Mouse (Mus musculus): ENCODE data around the gene Wdr83.
A peak's percentile ranks its signal among the peaks of the same experiment; 100 is the strongest.

Wdr83 gene

DNA sequence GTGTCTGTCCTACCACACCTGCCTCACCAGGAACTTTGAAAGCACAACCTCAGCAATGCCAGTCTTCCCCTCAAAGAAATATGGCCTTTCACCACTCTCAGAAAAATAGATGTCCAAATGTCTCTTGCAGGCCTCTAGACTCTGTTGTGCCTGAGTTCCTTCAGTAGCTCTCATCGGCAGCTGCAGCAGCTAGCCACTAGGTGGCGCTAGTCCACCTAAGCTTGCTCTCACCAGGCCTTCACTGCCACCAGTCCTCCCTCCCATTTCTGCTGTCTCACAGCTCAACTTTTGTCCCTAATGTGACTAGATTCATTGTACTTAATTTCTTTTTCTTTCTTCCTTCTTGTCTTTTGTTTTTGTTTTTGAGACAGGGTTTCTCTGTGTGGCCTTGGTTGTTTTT is 4.1 kb downstream of the Wdr83 start:
- peak; percentile 58 for DNase-seq (ENCODE audit: low spot score)

DNA sequence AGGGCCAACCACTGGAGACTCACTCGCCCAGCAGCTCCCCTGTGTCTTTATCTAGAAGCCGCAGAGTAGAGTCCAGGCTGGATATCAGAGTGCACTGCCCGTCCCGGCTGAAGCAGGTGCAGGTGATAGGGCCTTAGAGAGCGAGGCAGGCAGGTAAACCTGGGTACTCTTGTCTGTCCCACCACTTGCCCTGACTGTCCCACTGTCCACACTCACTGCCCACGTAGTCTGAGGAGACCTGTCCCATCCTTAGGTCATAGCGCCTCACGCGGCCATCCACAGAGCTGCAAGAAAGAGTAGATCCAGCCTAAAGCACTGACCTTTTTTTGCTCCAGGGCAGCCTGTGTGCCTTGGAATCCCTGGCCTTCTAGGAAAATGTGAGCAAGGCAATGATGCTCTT is 5.1 kb downstream of the Wdr83 start:
- DNase-seq (ENCODE audit: low spot score): no peak

DNA sequence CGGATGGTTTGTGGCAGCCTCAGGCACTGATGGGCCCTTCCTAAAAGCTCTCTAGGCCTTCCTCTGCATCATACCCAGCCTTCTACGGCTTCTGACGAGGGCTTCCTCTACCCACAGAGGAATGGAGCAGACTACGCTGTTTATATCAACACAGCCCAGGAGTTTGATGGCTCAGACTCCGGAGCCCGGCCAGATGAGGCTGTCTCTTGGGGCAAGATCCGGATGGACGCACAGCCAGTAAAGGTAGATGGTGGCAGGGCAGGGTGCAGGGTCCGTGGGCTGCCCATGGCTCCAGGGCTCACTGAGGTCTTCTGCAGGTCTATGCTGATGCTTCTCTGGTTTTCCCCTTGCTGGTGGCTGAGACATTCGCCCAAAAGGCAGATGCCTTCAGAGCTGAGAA is 6.5 kb downstream of the Wdr83 start:
- no peak for DNase-seq (ENCODE audit: low spot score)

DNA sequence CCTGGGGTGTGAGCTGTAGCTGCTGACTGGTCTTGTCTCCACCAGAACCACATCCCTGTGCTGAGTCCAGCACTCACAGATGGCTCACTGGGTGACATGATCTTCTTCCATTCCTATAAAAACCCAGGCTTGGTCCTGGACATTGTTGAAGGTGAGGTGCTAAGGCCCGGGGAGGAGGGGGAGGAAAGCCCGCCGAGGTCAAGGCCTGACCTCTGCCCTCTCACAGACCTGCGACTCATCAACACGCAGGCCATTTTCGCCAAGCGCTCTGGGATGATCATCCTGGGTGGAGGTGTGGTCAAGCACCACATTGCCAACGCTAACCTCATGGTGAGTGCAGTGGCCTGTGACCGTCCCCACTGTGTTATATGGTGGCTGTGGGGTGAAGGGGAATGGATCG is 6.9 kb downstream of the Wdr83 start:
- DNase-seq (ENCODE audit: low spot score): no peak

DNA sequence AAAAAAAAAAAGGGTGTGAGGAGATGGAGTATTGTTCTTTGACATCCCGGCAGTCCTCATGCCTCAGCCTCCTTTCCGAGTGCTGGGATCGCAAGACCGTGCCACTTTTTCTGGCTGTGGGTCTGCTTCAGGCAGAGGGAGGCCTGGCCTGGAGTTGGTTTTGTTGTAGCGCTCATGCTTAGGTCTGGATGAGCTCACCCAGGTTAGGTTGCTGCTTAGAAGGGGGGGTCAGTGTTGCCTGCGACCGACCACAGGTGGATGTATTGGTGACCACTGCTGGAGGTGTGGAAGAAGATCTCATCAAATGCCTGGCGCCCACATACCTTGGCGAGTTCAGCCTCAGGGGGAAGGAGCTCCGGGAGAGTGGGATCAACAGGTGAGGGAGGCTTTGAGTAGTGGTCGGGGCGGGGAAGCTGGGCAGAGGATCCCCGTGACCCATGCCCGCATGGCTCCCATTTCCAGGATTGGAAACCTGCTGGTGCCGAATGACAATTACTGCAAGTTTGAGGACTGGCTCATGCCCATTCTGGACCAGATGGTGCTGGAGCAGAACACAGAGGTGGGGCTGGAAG is 8.0 kb downstream of the Wdr83 start:
- DNase-seq (ENCODE audit: low spot score): no peak

DNA sequence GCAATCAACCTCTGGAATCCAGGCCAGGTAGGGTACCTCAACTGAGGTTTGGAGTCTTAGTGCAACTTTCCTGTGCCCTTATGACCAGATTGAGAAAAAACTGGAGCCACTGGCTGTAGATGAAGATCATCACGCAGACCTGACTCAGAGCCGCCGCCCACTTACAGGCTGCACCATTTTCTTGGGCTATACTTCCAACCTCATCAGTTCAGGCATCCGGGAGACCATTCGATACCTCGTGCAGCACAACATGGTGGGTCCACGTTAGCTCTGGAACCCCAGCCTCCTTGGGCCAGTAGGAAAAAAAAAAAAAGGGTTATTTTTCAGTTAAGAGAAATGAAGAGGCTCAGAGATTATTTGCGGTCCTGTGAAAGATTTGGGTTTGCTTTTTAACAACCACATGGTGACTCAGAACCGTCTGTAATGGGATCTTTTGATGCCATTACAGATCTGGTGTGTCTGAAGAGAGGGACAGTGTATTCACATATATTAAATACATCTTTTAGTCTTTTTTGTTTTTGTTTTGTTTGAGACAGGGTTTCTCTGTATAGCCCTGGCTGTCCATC is 8.7 kb downstream of the Wdr83 start:
- DNase-seq (ENCODE audit: low spot score): no peak

DNA sequence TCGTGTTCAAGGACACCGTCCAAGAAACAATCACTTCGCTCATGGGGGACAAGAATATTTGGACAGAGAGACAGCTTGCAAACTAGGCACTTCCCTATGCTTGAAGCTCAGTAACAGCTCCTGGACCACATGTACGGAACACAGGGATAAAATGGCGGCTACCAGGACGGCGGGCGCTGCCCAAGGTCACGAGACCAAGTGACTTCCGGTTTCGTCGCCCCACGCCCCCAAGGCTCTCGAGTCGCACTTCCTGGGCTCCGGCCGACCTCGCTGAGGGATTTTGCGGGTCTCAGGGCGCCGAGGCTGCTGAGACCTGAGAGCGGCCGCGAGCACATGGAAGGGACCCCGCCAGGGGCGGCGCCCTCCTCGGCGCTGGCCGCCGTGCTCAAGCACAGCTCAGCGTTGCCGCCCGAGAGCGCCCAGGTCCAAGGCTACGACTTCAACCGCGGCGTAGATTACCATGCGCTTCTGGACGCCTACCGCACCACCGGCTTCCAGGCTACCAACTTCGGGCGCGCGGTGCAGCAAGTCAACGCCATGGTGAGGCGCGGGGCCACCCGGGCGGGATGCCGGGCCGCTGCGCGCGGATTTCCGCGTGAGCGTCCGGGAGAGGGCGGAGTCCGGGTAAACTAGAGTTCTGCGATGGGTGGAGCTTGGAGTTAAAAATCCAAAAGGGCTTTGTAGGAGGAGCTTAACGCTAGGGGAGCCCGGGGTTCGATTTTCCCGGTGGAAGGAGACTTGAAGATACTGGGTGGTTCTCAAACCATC is 9.4 kb downstream of the Wdr83 start, which contains the start of gene Dhps:
TSS of gene Dhps (plus strand) at position 244 of the 768 bp plus-strand sequence.
- DNase-seq (ENCODE audit: low spot score): peak; percentile 92

DNA sequence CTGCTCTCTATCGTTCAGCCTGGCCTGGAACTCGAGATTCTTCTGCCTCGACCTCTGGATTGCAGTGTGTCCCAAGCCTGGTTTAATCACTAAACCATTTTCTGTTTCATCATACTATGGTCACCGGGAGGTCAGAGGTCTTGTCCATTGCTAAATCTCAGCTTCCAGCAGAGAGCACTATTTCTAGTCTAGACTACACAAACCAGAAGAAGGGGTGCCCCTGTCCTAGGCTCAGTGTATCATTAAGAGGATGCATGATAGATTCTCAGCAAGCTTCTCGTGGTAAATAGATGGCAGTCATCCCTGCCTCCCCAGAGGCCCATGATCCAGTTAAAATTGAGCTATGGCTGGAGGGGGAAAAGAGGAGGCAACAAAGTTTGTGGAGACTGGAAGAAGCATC is 10.1 kb downstream of the Wdr83 start:
- DNase-seq (ENCODE audit: low spot score): no peak

DNA sequence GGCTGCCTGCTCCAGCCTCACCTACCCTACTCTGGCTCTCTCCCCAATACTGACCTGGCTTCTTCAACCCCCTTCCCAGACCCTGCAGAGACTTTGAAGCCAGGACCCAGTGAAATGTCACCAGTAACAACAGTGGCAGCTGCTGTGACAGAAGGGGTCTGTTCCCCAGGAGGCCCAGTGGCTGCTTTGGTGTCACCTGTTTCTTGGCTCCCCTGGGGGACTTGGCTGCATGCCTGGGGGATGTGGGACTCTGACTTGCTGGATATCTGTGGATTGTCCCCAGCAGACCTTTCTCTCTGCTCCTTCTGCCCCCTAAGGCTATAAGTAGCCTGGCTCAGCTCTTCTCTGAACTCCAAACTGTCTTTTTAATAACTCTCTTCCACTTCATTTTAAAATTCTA is 13.1 kb downstream of the Wdr83 start, which contains the start of gene Gm5741:
TSS of gene Gm5741 (minus strand) at position 1 of the 400 bp plus-strand sequence.
- DNase-seq (ENCODE audit: low spot score): no peak

DNA sequence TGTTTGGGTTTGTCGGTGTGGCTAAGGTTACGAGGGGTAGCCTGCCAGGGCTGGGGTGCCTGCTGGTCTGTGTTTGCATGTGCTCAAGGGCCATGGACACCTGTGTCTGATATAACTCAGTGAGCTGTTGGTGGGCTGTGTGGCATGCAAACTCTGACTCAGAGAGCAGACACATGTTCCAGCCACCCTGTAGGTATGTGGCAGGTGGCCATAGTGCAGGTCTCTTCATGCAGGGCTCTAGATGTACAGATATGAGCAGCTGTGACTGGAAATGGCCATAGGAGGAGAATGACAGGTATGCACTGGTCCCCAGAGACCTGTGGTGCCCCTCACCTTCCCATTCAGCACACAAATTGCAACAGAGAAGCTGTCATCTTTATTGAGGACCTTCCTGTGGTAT is 14.0 kb downstream of the Wdr83 start:
- DNase-seq (ENCODE audit: low spot score): no peak

DNA sequence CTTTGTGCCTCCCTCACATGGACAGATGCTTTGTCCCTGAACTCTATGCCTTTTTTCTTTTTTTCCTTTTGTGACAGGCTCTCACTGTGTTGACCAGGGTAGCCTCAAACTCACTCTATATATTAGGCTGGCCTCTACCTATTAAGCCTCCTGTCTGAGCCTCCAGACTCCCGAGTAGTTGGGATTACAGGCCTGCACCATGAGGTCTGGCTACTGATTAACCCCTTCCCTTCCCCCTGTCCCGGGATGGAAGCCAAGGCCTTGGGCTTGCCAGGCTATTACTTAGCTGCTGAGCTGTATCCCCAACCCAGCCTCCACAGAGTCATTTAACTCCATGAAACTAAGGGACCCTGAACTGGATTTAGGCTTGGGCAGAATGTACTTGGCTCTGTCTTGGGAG is 15.9 kb downstream of the Wdr83 start:
- DNase-seq (ENCODE audit: low spot score): no peak

DNA sequence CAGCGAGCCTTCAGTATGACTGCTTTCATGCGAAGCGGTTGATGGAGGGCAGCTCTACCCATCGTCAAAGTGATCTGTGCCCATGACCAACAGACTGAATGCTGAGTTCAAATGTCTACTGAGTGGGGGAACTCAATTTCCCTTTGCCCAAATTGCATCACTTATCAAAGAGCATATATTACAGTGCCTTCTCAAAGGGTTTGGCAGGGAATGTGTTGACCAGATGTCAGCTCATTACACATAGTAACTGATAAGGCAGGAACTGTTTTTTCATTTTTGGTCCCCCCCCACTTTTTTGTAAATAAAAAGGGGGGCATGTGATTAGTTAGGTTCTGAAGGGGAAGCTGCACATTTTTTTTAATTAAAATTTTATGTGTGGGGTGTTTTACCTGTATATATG is 18.5 kb downstream of the Wdr83 start:
- no peak for DNase-seq (ENCODE audit: low spot score)

DNA sequence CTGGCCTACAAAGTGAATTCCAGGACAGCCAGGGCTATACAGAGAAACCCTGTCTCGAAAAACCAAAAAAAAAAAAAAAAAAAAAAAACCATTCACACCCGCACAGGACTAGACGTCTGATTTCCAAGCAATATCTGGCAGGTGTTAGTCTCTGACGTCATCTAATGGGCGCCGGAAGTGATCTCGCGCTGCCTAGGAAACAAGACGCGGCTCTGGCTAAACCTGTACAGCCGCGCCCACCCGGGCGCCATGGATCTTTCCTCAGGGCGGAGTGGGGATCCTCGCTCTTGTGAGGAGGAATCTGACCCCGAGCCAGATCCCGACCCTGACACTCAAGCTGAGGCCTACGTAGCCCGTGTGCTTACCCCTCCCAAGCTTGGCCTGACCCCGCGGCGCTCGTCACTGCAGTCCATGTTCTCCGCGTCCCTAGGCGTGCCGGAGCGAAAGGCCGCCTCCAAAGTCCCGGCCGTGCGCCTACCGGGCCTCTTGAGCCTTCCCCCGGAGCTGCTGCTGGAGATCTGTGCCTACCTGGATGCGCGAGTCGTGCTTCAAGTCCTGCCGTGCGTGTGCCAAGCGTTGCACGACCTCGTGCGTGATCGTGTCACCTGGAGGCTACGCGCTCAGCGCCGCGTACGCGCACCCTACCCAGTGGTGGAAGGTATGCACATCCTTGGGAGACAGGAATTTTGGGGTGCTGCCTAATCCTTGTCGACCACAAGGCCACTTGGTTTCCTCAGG is 21.1 kb downstream of the Wdr83 start, which contains the start of gene Fbxw9:
TSS of gene Fbxw9 (plus strand) at position 177 of the 738 bp plus-strand sequence.
- peak; percentile 89 for DNase-seq (ENCODE audit: low spot score)

DNA sequence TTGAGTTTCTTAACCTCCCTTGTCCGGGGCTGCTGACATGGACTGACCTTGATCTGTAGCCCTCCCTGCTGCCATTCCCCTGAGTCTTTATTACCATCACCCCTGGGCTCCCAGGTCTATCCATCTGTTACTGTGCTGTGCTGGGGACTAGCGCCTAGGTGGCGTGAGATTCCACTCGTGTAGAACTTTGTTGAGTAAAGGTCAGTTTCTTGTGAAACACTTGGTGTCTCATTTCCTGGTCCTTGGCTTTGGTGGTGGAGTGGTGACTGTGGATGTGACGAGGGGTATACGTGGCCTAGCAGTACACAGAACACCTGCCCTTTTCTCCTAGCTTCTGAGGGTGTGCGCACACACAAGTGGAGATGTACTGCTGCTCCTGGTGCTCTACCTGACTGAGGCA is 23.7 kb downstream of the Wdr83 start:
- no peak for DNase-seq (ENCODE audit: low spot score)

DNA sequence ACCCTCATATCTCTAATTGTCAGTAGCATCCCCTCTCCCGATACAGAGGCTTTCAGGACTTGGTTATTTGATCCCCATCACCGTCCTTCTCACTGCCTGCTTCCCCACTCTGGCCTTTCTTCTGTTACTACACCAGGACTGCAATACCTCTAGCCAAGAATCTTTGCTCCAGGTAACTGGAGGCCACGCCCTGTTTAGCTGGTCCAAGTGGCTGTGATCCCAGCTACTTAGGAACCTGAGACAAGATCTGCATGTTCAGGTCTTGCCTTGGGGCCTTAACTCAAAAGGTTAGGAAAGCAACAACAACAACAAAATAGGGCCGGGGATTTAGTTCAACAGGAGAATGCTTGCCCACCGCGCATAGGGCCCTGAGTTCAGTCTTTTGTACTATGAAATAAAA is 37.5 kb downstream of the Wdr83 start:
- DNase-seq (ENCODE audit: low spot score): no peak

DNA sequence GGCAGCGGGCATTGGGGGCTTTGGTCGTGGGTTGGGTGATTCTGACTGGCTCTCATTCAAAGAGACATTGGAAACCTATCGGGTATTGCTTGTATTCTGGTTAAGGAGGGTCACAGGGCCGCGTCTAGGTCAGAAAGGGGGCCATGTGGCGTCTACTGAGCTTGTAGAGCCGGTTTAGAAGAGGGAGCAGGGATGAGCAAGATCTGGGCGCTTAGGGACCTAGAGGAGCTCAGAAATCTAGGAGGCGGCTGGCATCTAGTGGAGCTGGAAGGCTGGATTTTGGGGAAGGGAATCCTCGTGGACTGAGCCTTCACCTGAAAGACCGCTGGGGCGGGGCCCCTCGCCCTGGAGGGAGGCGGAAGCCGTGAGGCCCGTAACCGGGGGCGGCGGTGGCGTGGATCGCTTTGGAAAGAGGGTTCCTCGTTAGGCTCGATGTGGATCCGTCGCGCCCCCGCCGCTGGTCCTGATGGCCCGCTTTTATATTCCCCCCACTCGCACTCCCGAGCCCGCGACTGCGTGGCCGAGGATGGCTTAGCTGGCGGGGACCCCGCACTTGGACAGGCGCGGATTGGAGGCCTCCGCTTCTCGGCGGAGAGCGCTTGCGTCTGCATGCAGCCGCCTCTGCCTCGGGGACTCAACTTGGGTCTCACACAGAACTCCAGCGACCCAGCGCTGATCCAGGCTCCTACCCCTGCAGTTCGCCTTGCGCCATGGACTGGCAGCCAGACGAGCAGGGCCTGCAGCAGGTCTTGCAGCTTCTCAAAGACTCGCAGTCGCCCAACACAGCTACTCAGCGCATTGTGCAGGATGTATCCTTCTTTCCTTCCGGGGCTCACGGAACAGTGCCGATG is 43.2 kb downstream of the Wdr83 start:
- DNase-seq (ENCODE audit: low spot score): peak; percentile 33

DNA sequence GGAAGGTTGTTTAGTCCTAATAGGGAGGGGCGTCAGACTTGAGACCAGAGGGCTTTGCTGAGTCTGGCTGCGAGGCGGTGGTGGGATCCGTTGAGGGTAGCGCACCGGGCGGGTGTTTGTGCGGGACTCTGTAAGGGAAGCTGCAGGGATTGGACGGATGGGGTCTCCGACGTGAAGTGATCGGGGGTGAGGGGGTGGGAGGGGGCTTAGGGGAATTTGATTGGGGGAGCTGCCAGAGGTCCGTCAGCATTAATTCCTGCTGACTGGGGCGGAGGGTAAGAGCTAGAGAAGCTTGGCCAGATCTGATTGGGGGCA is 43.8 kb downstream of the Wdr83 start:
- DNase-seq (ENCODE audit: low spot score): no peak

DNA sequence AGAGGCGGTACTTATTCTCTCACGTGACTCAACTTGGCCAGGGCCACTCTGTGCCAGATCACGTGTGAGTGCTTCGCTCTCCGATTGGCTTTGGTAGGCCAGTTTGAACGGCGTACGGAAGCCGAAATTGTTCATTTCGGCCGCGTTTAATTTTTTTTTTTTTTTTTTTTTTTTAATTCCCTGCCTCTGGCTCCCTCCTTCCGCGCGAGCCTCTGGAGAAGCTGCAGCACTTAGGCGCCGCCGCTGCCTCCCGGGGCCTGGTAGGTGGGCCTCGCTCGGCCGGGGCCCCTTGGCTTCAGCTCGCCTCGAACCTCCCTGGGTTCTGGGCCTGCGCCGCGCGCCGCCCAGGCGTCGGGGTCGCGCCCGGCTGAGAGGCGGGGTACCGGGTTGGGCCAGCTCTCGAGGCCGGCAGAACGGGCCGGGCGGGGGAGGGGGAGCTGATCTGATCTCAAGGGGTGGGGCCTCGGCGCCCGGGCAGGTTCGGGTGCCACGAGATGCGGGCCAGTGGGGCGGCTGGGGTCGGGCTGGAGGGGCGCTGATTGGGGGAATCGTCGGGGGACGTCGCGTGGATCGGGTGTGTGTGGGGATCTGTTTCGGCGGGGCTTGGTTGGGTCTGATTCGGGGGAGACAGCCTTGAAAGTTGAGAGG is 44.3 kb downstream of the Wdr83 start, which contains the start of gene Tnpo2:
TSS of gene Tnpo2 (plus strand) at position 198 of the 648 bp plus-strand sequence.
- DNase-seq (ENCODE audit: low spot score): peak; percentile 75

DNA sequence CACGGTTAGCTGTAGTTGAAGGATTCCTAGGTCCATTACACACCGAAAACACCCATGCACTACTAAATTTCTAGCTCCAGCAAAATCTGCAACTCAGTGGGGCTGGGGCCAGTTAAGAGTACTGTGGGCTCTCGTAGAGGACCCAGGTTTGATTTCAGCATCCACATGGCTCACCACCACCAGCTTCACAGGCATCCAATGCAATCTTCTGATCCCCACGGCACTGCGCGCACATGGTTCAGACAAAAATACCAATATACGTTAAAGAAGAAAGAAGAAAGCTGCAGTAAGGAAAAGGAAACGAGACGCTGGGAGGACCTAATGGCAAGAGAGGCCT is 44.8 kb downstream of the Wdr83 start:
- DNase-seq (ENCODE audit: low spot score): no peak

DNA sequence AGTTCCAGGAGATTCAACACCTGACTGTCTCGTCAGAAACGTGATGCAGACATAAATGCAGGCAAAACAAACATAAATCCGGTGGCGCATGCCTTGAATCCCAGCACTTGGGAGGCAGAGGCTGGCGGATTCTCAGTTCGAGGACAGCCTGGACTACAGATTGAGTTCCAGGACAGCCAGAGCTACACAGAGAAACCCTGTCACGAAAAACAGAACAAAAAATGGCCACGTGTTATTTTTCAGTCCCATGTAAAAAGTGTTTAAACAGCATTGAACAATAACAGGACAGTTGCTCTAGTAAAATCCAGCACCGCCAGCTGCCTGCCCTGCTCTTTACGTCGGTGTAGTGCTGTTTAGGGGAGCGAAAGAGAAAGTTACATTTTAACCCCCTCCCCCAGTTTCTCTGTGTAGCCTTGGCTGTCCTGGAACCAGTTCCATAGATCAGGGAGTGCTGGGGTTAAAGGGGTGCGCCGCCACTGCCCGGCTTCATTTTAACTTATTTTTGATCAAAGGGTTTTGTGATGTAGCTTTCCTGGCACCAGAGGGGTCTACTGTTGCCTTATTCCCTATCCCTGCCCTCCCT is 45.3 kb downstream of the Wdr83 start:
- DNase-seq (ENCODE audit: low spot score): no peak

DNA sequence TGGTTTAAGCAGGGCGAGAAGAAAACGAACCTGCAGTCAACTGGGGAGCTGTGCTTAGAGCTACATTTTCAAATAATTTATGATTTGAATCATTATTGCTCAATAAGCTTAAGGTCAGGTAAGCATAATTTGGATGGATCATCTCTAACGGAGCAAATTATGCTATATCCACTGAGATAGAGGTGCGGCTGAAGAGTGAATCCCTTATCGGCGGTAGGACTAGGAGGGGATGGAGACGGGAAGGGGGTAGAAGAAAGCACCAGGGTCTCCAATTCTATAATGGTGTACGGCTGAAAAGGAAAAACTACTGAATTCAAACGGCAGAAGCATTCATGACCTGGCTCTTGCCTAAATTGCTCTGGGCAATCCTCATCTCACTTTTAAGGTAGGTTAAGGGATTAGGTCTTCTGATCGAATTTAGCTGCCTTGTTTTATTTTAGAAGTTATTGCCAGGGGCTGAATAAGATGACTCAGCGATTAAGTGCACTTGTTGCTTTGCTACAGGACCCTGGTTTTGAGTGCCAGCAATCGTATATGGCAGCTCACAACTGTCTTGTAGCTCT is 45.9 kb downstream of the Wdr83 start:
- DNase-seq (ENCODE audit: low spot score): no peak

All from ovary, postnatal 14 days (tissue).